Mouse (Mus musculus): ENCODE measurements around the gene Extl2. TPM values are rescaled to one million over a fixed set of nuclear protein-coding genes. Genes with fewer than 3 reads are reported as not detected.

Extl2 gene
- total and polyA plus RNA-seq, 2 experiments from 2014 or later, result 44.0 to 44.8 TPM

- no peak for TF ChIP-seq CTCF (IDR thresholded peaks at IDR 0.05; ENCODE audit: low read depth)
- H3K27ac ChIP-seq, result no peak overlapping the region
- ATAC-seq, result no peak
- H3K4me2 ChIP-seq (ENCODE audit: low read depth, low read length), result no peak overlapping the region
- H3K36me3 ChIP-seq (ENCODE audit: insufficient read depth, low read length), result peaks cover 3% of the 10 kb centered on the region; the same call in 1 of the 2 replicates
- H3K9ac ChIP-seq (replicated peaks; ENCODE audit: low read length), result no peak overlapping the region
- no peaks in the 10 kb centered on the region for H3K27me3 ChIP-seq (ENCODE audit: insufficient read depth, low read length)
- no peaks in the 10 kb centered on the region for H3K4me1 ChIP-seq (ENCODE audit: insufficient read depth, low read length)
- no peaks in the 10 kb centered on the region for H3K9me3 ChIP-seq (ENCODE audit: low read length)
- 75% methylated on average over 5 of the region's 5 CpGs for WGBS
- no peak for DNase-seq (ENCODE audit: low spot score)
- no peak overlapping the region for H3K4me3 ChIP-seq (ENCODE audit: low read length)
These were observed 17.4 kb downstream of the Extl2 start for GRCm38 (mm10) chr3:116024669-116025068.

GRCm38 (mm10) chr3:116025701-116026100 lies 18.4 kb downstream of the Extl2 start:
- Histone ChIP-seq H3K36me3 (ENCODE audit: insufficient read depth, low read length) (peaks cover 3% of the 10 kb centered on the region; the same call in 1 of the 2 replicates), H3K4me1 (ENCODE audit: insufficient read depth, low read length) (no peaks in the 10 kb centered on the region), H3K9me3 (ENCODE audit: low read length) (no peaks in the 10 kb centered on the region), H3K27ac (no peak overlapping the region), H3K9ac (replicated peaks; ENCODE audit: low read length) (no peak overlapping the region), H3K27me3 (ENCODE audit: insufficient read depth, low read length) (no peaks in the 10 kb centered on the region), H3K4me3 (ENCODE audit: low read length) (no peak overlapping the region), H3K4me2 (ENCODE audit: low read depth, low read length) (no peak overlapping the region)
- ATAC-seq (no peak), DNase-seq (ENCODE audit: low spot score) (no peak)
- 75% methylated on average over 10 of the region's 10 CpGs for WGBS
- no peak for TF ChIP-seq CTCF (IDR thresholded peaks at IDR 0.05; ENCODE audit: low read depth)

GRCm38 (mm10) chr3:116026996-116027395 lies 19.7 kb downstream of the Extl2 start:
- Histone ChIP-seq H3K9ac (replicated peaks; ENCODE audit: low read length) (no peak overlapping the region), H3K4me2 (ENCODE audit: low read depth, low read length) (no peak overlapping the region), H3K9me3 (ENCODE audit: low read length) (no peaks in the 10 kb centered on the region), H3K4me3 (ENCODE audit: low read length) (no peak overlapping the region), H3K27me3 (ENCODE audit: insufficient read depth, low read length) (no peaks in the 10 kb centered on the region), H3K27ac (no peak overlapping the region), H3K36me3 (ENCODE audit: insufficient read depth, low read length) (peaks cover 3% of the 10 kb centered on the region; the same call in 1 of the 2 replicates), H3K4me1 (ENCODE audit: insufficient read depth, low read length) (no peaks in the 10 kb centered on the region)
- WGBS, result 87% methylated on average over 20 of the region's 20 CpGs
- no peak for DNase-seq (ENCODE audit: low spot score)
- ATAC-seq, result no peak
- no peak for TF ChIP-seq CTCF (IDR thresholded peaks at IDR 0.05; ENCODE audit: low read depth)

- H3K4me1 ChIP-seq (ENCODE audit: insufficient read depth, low read length), result no peaks in the 10 kb centered on the region
- peak overlapping the region; percentile 26; the same call in 1 of the 2 replicates for H3K27ac ChIP-seq
- no peak for TF ChIP-seq CTCF (IDR thresholded peaks at IDR 0.05; ENCODE audit: low read depth)
- DNase-seq (ENCODE audit: low spot score) (peak; percentile 42), ATAC-seq (peak; percentile 74)
- WGBS, result 67% methylated on average over 11 of the region's 11 CpGs
- no peaks in the 10 kb centered on the region for H3K9me3 ChIP-seq (ENCODE audit: low read length)
- no peak overlapping the region for H3K9ac ChIP-seq (replicated peaks; ENCODE audit: low read length)
- H3K4me3 ChIP-seq (ENCODE audit: low read length), result no peak overlapping the region
- no peak overlapping the region for H3K4me2 ChIP-seq (ENCODE audit: low read depth, low read length)
- no peaks in the 10 kb centered on the region for H3K27me3 ChIP-seq (ENCODE audit: insufficient read depth, low read length)
- peaks cover 3% of the 10 kb centered on the region; the same call in 1 of the 2 replicates for H3K36me3 ChIP-seq (ENCODE audit: insufficient read depth, low read length)
These were observed 23.0 kb downstream of the Extl2 start for GRCm38 (mm10) chr3:116030152-116030788.

GRCm38 (mm10) chr3:116033218-116033870 lies 26.1 kb downstream of the Extl2 start:
- no peak overlapping the region for H3K27ac ChIP-seq
- TF ChIP-seq CTCF (IDR thresholded peaks at IDR 0.05; ENCODE audit: low read depth), result no peak
- WGBS, result 48% methylated on average over 6 of the region's 6 CpGs
- no peaks in the 10 kb centered on the region for H3K36me3 ChIP-seq (ENCODE audit: insufficient read depth, low read length)
- ATAC-seq (peak; percentile 25; the same call in 1 of the 2 replicates), DNase-seq (ENCODE audit: low spot score) (no peak)
- no peak overlapping the region for H3K9ac ChIP-seq (replicated peaks; ENCODE audit: low read length)
- H3K9me3 ChIP-seq (ENCODE audit: low read length), result no peaks in the 10 kb centered on the region
- no peaks in the 10 kb centered on the region for H3K27me3 ChIP-seq (ENCODE audit: insufficient read depth, low read length)
- H3K4me2 ChIP-seq (ENCODE audit: low read depth, low read length), result no peak overlapping the region
- no peaks in the 10 kb centered on the region for H3K4me1 ChIP-seq (ENCODE audit: insufficient read depth, low read length)
- H3K4me3 ChIP-seq (ENCODE audit: low read length), result no peak overlapping the region

GRCm38 (mm10) chr3:116033871-116034222 lies 26.6 kb downstream of the Extl2 start:
- H3K27ac ChIP-seq, result no peak overlapping the region
- H3K4me1 ChIP-seq (ENCODE audit: insufficient read depth, low read length), result no peaks in the 10 kb centered on the region
- H3K4me2 ChIP-seq (ENCODE audit: low read depth, low read length), result no peak overlapping the region
- peak; percentile 87 for DNase-seq (ENCODE audit: low spot score)
- ATAC-seq, result peak; percentile 19; the same call in 1 of the 2 replicates
- TF ChIP-seq CTCF (IDR thresholded peaks at IDR 0.05; ENCODE audit: low read depth), result peak; percentile 85
- no peak overlapping the region for H3K9ac ChIP-seq (replicated peaks; ENCODE audit: low read length)
- no peak overlapping the region for H3K4me3 ChIP-seq (ENCODE audit: low read length)
- WGBS, result 60% methylated on average over 3 of the region's 3 CpGs
- H3K9me3 ChIP-seq (ENCODE audit: low read length), result no peaks in the 10 kb centered on the region
- H3K36me3 ChIP-seq (ENCODE audit: insufficient read depth, low read length), result no peaks in the 10 kb centered on the region
- H3K27me3 ChIP-seq (ENCODE audit: insufficient read depth, low read length), result no peaks in the 10 kb centered on the region

GRCm38 (mm10) chr3:116040776-116041175 lies 33.5 kb downstream of the Extl2 start:
- peak; percentile 60 for DNase-seq (ENCODE audit: low spot score)
- Histone ChIP-seq H3K27me3 (ENCODE audit: insufficient read depth, low read length) (no peaks in the 10 kb centered on the region), H3K27ac (no peak overlapping the region), H3K4me2 (ENCODE audit: low read depth, low read length) (no peak overlapping the region), H3K9me3 (ENCODE audit: low read length) (no peaks in the 10 kb centered on the region), H3K4me1 (ENCODE audit: insufficient read depth, low read length) (no peaks in the 10 kb centered on the region), H3K4me3 (ENCODE audit: low read length) (no peak overlapping the region), H3K36me3 (ENCODE audit: insufficient read depth, low read length) (no peaks in the 10 kb centered on the region), H3K9ac (replicated peaks; ENCODE audit: low read length) (no peak overlapping the region)
- TF ChIP-seq CTCF (IDR thresholded peaks at IDR 0.05; ENCODE audit: low read depth), result peak; percentile 67
- WGBS, result 72% methylated on average over 3 of the region's 3 CpGs
- 0 out of 2 replicates have a peak, but pooled peaks have one; percentile 21 for ATAC-seq

Data from hindbrain, postnatal 0 days (tissue).